Mouse (Mus musculus): ENCODE results near the gene Rpl29.

GRCm38 (mm10) chr9:106472321-106472720 is 43.1 kb downstream of the Rpl29 start:
- TF ChIP-seq POLR2A (IDR thresholded peaks at IDR 0.05; ENCODE audit: borderline replicate concordance, insufficient read depth, low read length), result no peak
- TF ChIP-seq CTCF (IDR thresholded peaks at IDR 0.05; ENCODE audit: borderline replicate concordance, insufficient read depth, low read depth, low read length), result no peak
